Mouse (Mus musculus) spleen, adult 2 months (tissue): ENCODE results near the gene Kif16b. TPM values are rescaled to one million over a fixed set of nuclear protein-coding genes. Genes with fewer than 3 reads are reported as not detected.

Experiments used
- DNase-seq, 2 experiments: peaks; one replicate each; pipeline versions ENCODE4 v3.0.0 to v3.0.0-alpha.2; 2012 to 2021; ENCODE audit warnings: low spot score in 2 of 2, low read depth in 1 of 2
- H3K27ac ChIP-seq: fragments of 200-500 bp; 2 replicates; pipeline ENCODE4 v1.5.1; 2012; ENCODE audit warnings: low read length, inconsistent platforms; ENCODE audit not compliant: insufficient read depth
- H3K27me3 ChIP-seq: fragments of 200-500 bp; 2 replicates; pipeline ENCODE4 v1.6.1; 2012; ENCODE audit warnings: mild to moderate bottlenecking, moderate library complexity, low read length, inconsistent platforms; ENCODE audit not compliant: control insufficient read depth, insufficient read depth
- H3K36me3 ChIP-seq: fragments of 200-500 bp; 2 replicates; pipeline ENCODE4 v1.6.1; 2012; ENCODE audit warnings: mild to moderate bottlenecking, low read length, inconsistent platforms; ENCODE audit not compliant: control insufficient read depth, insufficient read depth
- H3K4me1 ChIP-seq: fragments of 200-500 bp; 2 replicates; pipeline ENCODE4 v1.6.1; 2011; ENCODE audit warnings: inconsistent platforms; ENCODE audit not compliant: control insufficient read depth, insufficient read depth, insufficient read length
- H3K4me3 ChIP-seq: fragments of 200-500 bp; 2 replicates; pipeline ENCODE4 v1.5.1; 2011; ENCODE audit warnings: mild to moderate bottlenecking, inconsistent platforms; ENCODE audit not compliant: insufficient read depth, insufficient read length; ENCODE audit errors: extremely low read depth
- CTCF ChIP-seq: fragments of 200-500 bp; IDR thresholded peaks from 2 replicates; pipeline ENCODE4 v1.5.1; 2011; ENCODE audit warnings: mild to moderate bottlenecking, inconsistent platforms; ENCODE audit not compliant: insufficient read depth, insufficient read length, insufficient replicate concordance; ENCODE audit errors: extremely low read depth
- POLR2A ChIP-seq: fragments of 200-500 bp; IDR thresholded peaks from 2 replicates; pipeline ENCODE4 v1.6.1; 2011; ENCODE audit warnings: low read depth, low read length, inconsistent platforms
- WGBS: fragments of 180-500 bp; shearing (Covaris S2); methylation state at CpG from one replicate; pipeline ENCODE4 v1.1.7; 2018; 5-methylcytosine and 5-hydroxymethylcytosine counted together
- polyA plus RNA-seq: library from polyadenylated mRNA; depleted of rRNA; stranded (reverse); fragments of >200 nt; gene quantifications from 2 replicates; pipeline ENCODE4 v1.2.3, GENCODE M21; 2012

Gene Kif16b
- polyA plus RNA-seq, 1 experiment = 5.6 TPM

- no peak for DNase-seq
- H3K36me3 ChIP-seq = no peaks in the 10 kb centered on the region
Observed at GRCm38 (mm10) chr2:142718998-142719397, 182.3 kb downstream of the Kif16b start.

DNA sequence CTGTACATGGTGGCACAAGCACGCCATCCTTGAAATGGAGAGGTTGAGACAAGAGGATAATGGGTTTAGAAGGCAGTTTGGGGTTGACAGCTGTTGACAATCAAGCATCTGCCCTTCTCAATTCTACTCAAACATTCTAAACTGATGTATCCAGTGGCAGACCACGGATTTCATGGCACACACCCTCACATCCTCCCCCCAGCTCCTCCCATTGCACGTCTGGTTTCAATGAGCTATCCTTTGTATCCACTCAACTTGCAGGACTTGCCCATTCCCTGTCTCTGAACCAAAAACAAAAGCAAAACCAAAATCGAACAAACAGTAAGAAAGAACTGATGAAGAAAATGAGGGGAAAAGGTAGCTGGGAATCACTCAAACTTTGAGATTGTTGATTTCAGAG lies 183.7 kb downstream of the Kif16b start:
- Histone ChIP-seq H3K4me1 (no peaks in the 10 kb centered on the region), H3K4me3 (no peak overlapping the region), H3K27ac (no peak overlapping the region), H3K27me3 (no peaks in the 10 kb centered on the region), H3K36me3 (peaks cover 3% of the 10 kb centered on the region; the same call in 1 of the 2 replicates)
- WGBS = 88% methylated on average over 4 of the region's 4 CpGs
- no peak for DNase-seq
- TF ChIP-seq CTCF = no peak
- TF ChIP-seq POLR2A = no peak

More at GRCm38 (mm10) chr2:142718998-142719397, 182.3 kb downstream of the Kif16b start:
- Histone ChIP-seq H3K27ac (no peak overlapping the region), H3K4me3 (no peak overlapping the region), H3K27me3 (no peaks in the 10 kb centered on the region), H3K4me1 (no peaks in the 10 kb centered on the region)
- no peak for TF ChIP-seq CTCF
- TF ChIP-seq POLR2A = no peak

- Histone ChIP-seq H3K4me1 (no peaks in the 10 kb centered on the region), H3K4me3 (no peak overlapping the region), H3K27me3 (no peaks in the 10 kb centered on the region), H3K27ac (no peak overlapping the region), H3K36me3 (peaks cover 10% of the 10 kb centered on the region)
- no peak for DNase-seq
- no peak for TF ChIP-seq POLR2A
- TF ChIP-seq CTCF = no peak
Observed at GRCm38 (mm10) chr2:142715912-142716260, 185.4 kb downstream of the Kif16b start.

GRCm38 (mm10) chr2:142715186-142715911 lies 186.0 kb downstream of the Kif16b start:
- no peak overlapping the region for H3K27ac ChIP-seq

DNA sequence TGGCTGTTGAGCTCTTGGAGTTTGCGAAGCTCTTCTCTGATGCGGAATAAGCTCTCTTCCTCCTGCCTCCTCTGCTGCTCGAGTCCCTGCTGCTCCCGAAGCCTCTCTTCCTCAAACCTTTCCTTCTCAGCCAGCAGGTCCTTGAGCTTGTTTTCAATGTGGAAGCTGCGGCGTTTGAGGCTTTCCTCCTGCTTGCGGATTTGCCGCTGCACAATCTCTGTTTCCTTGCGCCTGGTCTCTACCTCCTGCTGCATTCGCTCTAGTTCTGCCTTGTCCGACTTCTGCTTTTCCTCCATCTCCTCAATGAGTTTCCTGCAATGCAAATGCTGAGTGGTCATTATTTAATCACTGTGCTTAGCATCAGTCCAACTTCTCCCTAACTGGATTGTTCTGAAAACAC lies 188.6 kb downstream of the Kif16b start:
- H3K27ac ChIP-seq = no peak overlapping the region
- no peak overlapping the region for H3K4me3 ChIP-seq
- TF ChIP-seq POLR2A (no peak), CTCF (no peak)
- no peaks in the 10 kb centered on the region for H3K4me1 ChIP-seq
- 60% methylated on average over 11 of the region's 11 CpGs for WGBS
- DNase-seq = no peak
- H3K36me3 ChIP-seq = peaks cover 10% of the 10 kb centered on the region
- no peaks in the 10 kb centered on the region for H3K27me3 ChIP-seq

More at GRCm38 (mm10) chr2:142715186-142715911, 186.0 kb downstream of the Kif16b start:
- TF ChIP-seq POLR2A = no peak
- TF ChIP-seq CTCF = no peak
- DNase-seq = no peak
- Histone ChIP-seq H3K27me3 (no peaks in the 10 kb centered on the region), H3K4me3 (no peak overlapping the region; the same call in 1 of the 2 replicates), H3K4me1 (no peaks in the 10 kb centered on the region), H3K36me3 (peaks cover 10% of the 10 kb centered on the region)
- WGBS = 85% methylated on average over 1 of the region's 1 CpGs

DNA sequence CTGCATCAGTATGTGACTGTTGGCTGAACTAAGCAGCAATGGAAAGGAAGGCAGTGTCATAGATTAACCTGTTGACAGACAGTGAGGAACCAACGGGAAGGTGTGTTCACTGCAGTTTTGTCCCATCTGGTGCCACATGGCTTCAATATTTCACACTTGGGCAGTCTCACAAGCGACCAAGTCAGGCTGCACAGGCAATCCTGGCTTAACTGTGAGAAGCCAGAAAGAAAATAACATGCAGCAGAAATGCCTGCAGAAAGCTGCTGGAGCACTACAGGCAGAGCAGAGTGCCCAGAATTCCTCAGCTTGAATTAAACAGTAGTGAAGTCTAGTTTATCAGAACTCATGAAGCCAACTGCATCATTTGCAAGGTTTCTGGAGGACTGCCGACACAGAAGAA lies 192.0 kb downstream of the Kif16b start:
- no peak overlapping the region for H3K27ac ChIP-seq
- DNase-seq = no peak
- WGBS = 86% methylated on average over 3 of the region's 3 CpGs

DNA sequence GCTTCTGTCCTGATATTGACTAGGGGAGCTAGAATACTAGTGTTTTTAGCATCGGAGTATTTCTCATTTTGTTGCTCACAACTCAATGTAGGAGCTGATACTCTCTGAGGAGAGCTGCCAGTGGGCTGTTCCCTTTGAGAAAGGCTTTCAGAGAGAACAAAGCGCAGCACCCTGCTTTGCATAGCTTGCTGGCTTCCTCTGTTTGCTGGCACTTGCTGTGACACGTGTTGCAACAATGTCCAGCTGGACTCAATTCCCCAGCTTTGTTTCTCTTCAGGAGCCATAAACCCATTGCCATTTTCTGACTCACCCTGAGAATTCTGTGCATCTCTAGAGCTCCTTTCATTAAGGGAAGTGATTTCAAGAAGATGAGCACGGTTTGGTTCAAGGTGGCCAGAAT lies 200.6 kb downstream of the Kif16b start:
- 89% methylated on average over 4 of the region's 4 CpGs for WGBS
- Histone ChIP-seq H3K4me1 (no peaks in the 10 kb centered on the region), H3K4me3 (no peak overlapping the region), H3K36me3 (peaks cover 4% of the 10 kb centered on the region; the same call in 1 of the 2 replicates), H3K27me3 (no peaks in the 10 kb centered on the region), H3K27ac (no peak overlapping the region)
- no peak for TF ChIP-seq CTCF
- no peak for TF ChIP-seq POLR2A
- no peak for DNase-seq

More for the DNA sequence above, 192.0 kb downstream of the Kif16b start:
- H3K27me3 ChIP-seq = no peaks in the 10 kb centered on the region
- no peak for TF ChIP-seq CTCF
- TF ChIP-seq POLR2A = no peak
- H3K36me3 ChIP-seq = peaks cover 10% of the 10 kb centered on the region
- H3K4me1 ChIP-seq = no peaks in the 10 kb centered on the region
- no peak overlapping the region for H3K4me3 ChIP-seq
